Mouse (Mus musculus) embryonic facial prominence, embryonic 15.5 days (tissue): Measurements from ENCODE around the gene Epb41l2. TPM values are rescaled to one million over a fixed set of nuclear protein-coding genes. Genes with fewer than 3 reads are reported as not detected.

Experiments used
- ATAC-seq: fragments of 200-750 bp; cut with Nextera tagmentation; 2 replicates; pipeline ENCODE4 v1.8.0; 2017; ENCODE audit warnings: low read depth, moderate TSS enrichment; ENCODE audit not compliant: insufficient number of reproducible peaks, low FRiP score, low TSS enrichment
- H3K27ac ChIP-seq: fragments of 300-500 bp; sonication (generic); replicated peaks from 2 replicates; pipeline ENCODE4 v1.5.1; 2015; ENCODE audit warnings: mild to moderate bottlenecking, inconsistent platforms
- H3K27me3 ChIP-seq: fragments of 300-500 bp; sonication (generic); 2 replicates; pipeline ENCODE4 v1.6.1; 2015; ENCODE audit warnings: inconsistent platforms
- H3K36me3 ChIP-seq: fragments of 300-500 bp; sonication (generic); 2 replicates; pipeline ENCODE4 v1.6.1; 2015; ENCODE audit warnings: mild to moderate bottlenecking, inconsistent platforms
- H3K4me1 ChIP-seq: fragments of 300-500 bp; sonication (generic); 2 replicates; pipeline ENCODE4 v1.6.1; 2015; ENCODE audit warnings: inconsistent platforms
- H3K4me2 ChIP-seq: fragments of 300-500 bp; sonication (generic); replicated peaks from 2 replicates; pipeline ENCODE4 v1.6.1; 2015; ENCODE audit warnings: mild to moderate bottlenecking, inconsistent platforms
- H3K4me3 ChIP-seq: fragments of 300-500 bp; sonication (generic); replicated peaks from 2 replicates; pipeline ENCODE4 v1.5.1; 2015; ENCODE audit warnings: mild to moderate bottlenecking, inconsistent platforms
- H3K9ac ChIP-seq: fragments of 300-500 bp; sonication (generic); 2 replicates; pipeline ENCODE4 v1.6.1; 2015; ENCODE audit warnings: inconsistent platforms
- H3K9me3 ChIP-seq: fragments of 300-500 bp; sonication (generic); replicated peaks from 2 replicates; pipeline ENCODE4 v1.6.1; 2016; ENCODE audit warnings: inconsistent platforms
- WGBS: fragments of 180-500 bp; shearing (Covaris S2); methylation state at CpG from one replicate; pipeline ENCODE4 v1.1.7; 2015; 5-methylcytosine and 5-hydroxymethylcytosine counted together
- polyA plus RNA-seq: library from polyadenylated mRNA; unstranded; fragments of >200 nt; fragmentation: Nextera tagmentation; extraction: Ambion mirVana; gene quantifications from 2 replicates; pipeline ENCODE4 v1.2.1, GENCODE M21; 2015

Gene Epb41l2
- polyA plus RNA-seq, 1 experiment from 2014 or later = 78.9 TPM

DNA sequence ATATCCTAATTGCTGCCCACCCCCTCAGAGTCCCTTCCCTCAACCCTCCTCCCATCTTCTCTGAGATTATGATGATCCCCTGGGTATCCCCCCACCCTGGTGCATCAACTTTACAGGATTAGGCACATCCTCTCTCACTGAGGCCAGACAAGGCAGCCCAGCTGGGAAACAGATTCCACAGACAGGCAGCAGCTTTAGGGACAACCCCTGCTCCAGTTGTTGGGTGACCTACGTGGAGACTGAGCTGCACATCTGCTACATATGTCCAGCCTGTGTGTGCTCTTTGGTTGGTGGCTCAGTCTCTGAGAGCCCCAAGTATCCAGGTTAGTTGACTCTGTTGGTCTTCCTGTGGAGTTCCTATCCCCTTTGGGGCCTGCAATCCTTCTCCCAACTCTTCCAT, 179.1 kb downstream of the Epb41l2 start:
- ATAC-seq = no peak
- Histone ChIP-seq H3K9ac (no peak overlapping the region), H3K4me3 (no peak overlapping the region), H3K36me3 (no peaks in the 10 kb centered on the region), H3K4me1 (no peaks in the 10 kb centered on the region), H3K9me3 (no peaks in the 10 kb centered on the region), H3K27me3 (no peaks in the 10 kb centered on the region), H3K4me2 (no peak overlapping the region), H3K27ac (no peak overlapping the region)
- WGBS = 48% methylated on average over 1 of the region's 1 CpGs

DNA sequence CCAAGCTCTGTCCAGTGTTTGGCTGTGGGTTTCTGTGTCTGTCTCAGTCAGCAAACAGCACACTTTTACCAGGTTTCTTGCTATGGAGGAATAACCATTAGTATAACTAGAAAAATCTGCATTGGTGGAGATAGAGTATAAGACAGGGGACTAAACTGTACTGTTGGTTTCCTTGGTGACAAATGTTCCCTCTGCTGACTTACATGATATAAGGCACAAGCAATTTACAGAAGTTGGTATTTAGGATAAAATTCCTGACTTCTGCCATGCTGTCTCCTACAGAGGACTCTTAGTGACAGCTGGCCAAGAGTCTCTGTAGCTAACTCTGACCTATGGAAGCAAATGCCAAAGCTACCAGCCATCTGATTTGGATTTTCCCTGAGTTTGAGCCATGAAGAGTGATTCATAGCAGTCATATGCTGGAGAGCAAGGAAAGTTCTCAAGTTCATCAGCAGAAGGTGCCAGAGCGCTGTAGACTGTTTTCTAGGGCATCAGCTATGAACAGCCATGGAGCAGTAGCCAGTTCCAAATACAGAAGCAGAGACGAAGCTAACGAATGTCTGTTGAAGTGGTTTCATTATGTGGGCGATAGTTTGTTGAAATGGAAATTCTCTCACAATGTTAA, 179.7 kb downstream of the Epb41l2 start:
- no peak overlapping the region for H3K4me2 ChIP-seq
- H3K4me3 ChIP-seq = no peak overlapping the region
- H3K27me3 ChIP-seq = no peaks in the 10 kb centered on the region
- no peaks in the 10 kb centered on the region for H3K9me3 ChIP-seq
- no peak overlapping the region for H3K27ac ChIP-seq
- WGBS = 58% methylated on average over 4 of the region's 4 CpGs
- no peak for ATAC-seq
- no peaks in the 10 kb centered on the region for H3K36me3 ChIP-seq
- no peaks in the 10 kb centered on the region for H3K4me1 ChIP-seq
- no peak overlapping the region for H3K9ac ChIP-seq

GRCm38 (mm10) chr10:25539771-25540168, 180.2 kb downstream of the Epb41l2 start:
- H3K27ac ChIP-seq = no peak overlapping the region
- 68% methylated on average over 6 of the region's 6 CpGs for WGBS
- H3K4me2 ChIP-seq = no peak overlapping the region
- ATAC-seq = no peak
- no peaks in the 10 kb centered on the region for H3K4me1 ChIP-seq
- H3K36me3 ChIP-seq = no peaks in the 10 kb centered on the region
- H3K9ac ChIP-seq = no peak overlapping the region
- H3K27me3 ChIP-seq = no peaks in the 10 kb centered on the region
- no peak overlapping the region for H3K4me3 ChIP-seq
- H3K9me3 ChIP-seq = no peaks in the 10 kb centered on the region

GRCm38 (mm10) chr10:25541097-25541496, 181.5 kb downstream of the Epb41l2 start:
- 96% methylated on average over 3 of the region's 3 CpGs for WGBS
- Histone ChIP-seq H3K36me3 (no peaks in the 10 kb centered on the region), H3K9me3 (no peaks in the 10 kb centered on the region), H3K27ac (no peak overlapping the region), H3K9ac (no peak overlapping the region), H3K4me2 (no peak overlapping the region), H3K27me3 (no peaks in the 10 kb centered on the region), H3K4me1 (no peaks in the 10 kb centered on the region), H3K4me3 (no peak overlapping the region)
- no peak for ATAC-seq

DNA sequence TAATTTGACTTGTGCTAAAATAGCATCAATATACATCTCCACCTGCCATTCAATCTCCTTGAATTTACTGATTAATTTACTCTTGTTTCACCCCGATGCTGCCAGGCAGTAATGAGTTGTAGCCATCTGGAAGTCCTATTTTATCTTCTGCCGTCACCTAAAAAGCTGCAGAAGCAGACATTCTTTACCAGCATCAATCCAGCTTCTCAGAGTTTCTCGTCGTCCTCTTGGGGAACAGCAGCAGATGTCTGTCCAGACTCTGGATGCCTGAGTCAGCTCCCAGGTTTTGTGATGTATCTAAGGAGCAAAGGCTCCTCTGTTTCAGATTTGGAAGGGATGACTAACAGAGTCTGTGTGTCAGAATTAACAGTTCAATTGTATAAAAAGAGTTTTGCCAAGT, 193.3 kb downstream of the Epb41l2 start:
- Histone ChIP-seq H3K9me3 (no peaks in the 10 kb centered on the region), H3K27ac (no peak overlapping the region), H3K4me3 (no peak overlapping the region), H3K4me1 (no peaks in the 10 kb centered on the region), H3K36me3 (no peaks in the 10 kb centered on the region), H3K4me2 (no peak overlapping the region), H3K27me3 (no peaks in the 10 kb centered on the region), H3K9ac (no peak overlapping the region)
- no peak for ATAC-seq
- 43% methylated on average over 4 of the region's 4 CpGs for WGBS

- Histone ChIP-seq H3K9me3 (no peaks in the 10 kb centered on the region), H3K4me1 (no peaks in the 10 kb centered on the region), H3K9ac (no peak overlapping the region), H3K4me2 (no peak overlapping the region), H3K4me3 (no peak overlapping the region), H3K36me3 (no peaks in the 10 kb centered on the region), H3K27ac (no peak overlapping the region), H3K27me3 (no peaks in the 10 kb centered on the region)
- no peak for ATAC-seq
- WGBS = 46% methylated on average over 9 of the region's 9 CpGs
These were observed 212.0 kb downstream of the Epb41l2 start for GRCm38 (mm10) chr10:25571319-25572240.

Other genes with a start within 250 kb of the Epb41l2 start
- 18.8 and 22.3 TPM in 2 replicates for gene Akap7, start 51.9 kb upstream of the Epb41l2 start, polyA plus RNA-seq
- 0.20 TPM in 1 of 2 replicates, not detected in the other for gene Smlr1, start 176.5 kb downstream of the Epb41l2 start, polyA plus RNA-seq